Mouse (Mus musculus): ENCODE measurements around the gene Ankrd60.
A peak's percentile ranks its signal among the peaks of the same experiment; 100 is the strongest.

The Ankrd60 gene

DNA sequence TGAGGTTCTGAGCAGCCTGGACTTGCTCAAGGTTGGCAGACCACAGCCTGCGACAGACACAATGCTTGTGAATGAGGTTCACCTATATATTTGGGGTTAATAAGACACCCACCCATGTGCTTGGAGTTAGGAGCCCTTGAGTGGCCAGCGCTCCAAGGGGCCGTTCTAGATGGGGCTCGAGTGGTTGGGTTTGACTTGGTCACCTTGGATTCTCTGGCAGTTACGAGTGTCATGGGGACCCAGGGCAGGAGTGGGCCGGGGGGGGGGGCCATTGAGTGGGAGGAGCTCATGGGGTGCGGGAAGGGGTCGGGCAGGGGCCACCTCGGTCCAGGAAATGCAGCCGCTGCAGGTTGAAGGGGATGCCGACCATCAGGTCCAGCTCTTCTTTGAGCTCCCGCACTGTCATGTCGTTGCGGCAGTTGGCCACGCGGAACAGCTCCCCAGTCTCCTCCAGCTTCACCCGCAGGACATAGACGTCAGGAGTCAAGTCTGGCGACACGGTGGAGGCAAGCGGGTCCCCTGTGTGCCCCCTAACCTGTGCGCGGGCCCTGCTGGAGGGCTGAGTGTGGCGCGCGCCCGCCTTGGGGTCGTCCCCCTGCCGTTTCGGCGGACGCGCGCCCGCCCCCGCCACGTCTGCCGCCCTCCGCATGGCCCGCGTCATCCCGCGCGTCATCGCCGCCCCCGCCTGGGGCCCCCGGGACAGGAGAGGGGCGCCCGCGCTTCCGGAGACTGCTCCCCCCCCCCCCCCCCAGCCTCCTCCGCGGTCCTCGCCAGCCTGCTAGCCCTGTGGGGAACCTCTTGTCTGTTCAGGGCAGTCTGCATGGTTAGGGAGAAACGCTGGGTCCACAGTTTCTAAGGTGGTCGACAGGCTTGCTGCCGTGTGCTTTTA lies at the start of gene Ankrd60:
TSS of gene Ankrd60 (minus strand) at position 697 of the 889 bp plus-strand sequence.
- DNase-seq, result no peak

DNA sequence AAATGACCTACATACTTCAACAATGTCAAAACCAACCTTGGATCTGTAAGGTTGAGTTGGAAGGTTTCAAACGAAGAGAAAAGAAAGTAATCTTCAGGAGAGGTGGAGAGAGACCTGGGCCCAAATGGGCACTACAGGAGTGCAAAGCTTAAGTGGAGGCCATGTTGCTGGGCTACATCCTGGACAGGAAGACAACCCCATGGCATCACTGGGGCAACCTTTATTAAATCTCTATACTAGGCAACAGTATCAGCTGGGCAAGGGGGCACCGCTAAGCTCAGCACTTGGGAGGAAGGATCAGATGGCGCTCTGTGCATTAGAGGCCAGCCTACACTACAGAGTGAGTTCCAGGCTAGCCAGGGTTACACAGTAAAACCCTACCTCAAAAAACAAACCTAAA lies 47.6 kb upstream of the Ankrd60 start:
- no peak for DNase-seq

DNA sequence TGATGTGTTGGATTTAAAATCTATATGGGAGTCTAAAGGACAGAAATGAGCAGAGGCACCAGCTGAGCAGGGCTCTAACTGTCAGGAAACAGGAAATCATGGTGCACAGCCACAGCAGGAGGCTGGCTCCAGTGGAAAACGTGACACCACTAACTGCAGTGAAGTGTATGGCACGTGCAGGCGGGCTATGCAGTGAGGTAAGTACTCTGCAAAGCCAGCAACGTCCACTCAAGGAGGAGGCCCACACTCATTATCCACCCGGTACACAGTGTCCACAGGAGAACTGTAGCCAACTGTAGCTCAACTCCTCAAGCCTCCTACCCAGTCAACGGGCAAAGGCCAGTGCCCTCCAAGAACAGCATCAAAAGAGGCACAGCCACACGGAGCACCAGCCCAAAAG lies 46.5 kb upstream of the Ankrd60 start:
- DNase-seq, result no peak

DNA sequence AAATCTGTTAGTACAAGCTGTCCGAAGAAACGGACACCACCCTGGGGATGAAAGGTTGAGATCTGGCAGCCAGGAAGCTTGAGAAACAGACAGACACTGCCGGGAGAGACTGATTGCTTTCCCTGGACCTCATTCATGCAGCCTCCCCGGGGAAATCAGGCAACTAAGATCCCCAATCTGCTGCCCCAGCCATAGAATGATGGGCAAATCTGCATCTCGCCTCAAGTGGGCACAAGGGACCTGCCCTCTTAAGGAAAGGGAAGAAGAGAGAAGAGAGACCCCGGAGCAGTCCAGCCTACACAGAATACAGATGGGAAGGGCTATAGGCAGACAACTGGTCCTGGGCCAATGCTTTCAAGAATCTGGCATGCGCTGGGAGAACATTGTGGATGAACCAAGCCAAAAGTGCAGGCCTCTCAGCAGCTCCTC lies 44.0 kb upstream of the Ankrd60 start:
- no peak for DNase-seq

DNA sequence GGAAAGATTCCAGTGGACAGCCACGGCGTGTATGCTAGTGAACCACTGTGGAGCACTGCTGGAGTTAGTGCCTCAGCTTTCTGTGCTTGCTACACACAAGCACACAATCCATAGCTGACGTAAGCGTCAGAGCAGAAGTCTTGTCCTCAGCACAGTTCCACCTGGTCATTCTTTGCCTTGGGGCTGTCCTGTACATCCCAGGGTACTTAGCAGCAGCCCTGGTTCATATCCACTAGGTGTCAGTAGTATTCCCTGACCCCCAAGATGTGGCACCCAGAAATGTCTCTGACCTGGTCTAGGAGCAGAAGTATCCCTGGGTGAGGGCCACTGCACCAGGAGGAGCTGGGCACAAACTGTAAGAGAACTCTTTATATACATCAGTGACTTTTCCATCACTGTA lies 42.5 kb upstream of the Ankrd60 start:
- DNase-seq, result no peak

DNA sequence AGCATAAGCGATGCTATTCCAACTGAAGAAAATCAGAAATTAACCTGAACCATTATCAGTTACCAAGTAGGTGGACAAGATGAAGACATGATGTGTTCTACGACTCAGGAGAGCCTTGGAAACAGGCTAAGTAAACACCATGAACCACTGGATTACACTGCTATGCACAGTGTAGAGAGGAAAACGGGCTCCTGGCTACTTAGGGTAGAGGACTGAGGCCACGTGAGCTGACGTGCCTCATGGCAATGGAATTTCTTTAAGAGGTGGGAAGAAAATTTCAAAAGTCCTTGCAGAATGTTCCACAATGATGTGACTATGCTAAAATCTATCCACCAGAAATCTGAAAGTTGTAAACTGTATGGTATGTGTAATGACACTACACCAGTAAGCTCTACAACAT lies 41.0 kb upstream of the Ankrd60 start:
- peak in 1 of 2 experiments; percentile 13 for DNase-seq

DNA sequence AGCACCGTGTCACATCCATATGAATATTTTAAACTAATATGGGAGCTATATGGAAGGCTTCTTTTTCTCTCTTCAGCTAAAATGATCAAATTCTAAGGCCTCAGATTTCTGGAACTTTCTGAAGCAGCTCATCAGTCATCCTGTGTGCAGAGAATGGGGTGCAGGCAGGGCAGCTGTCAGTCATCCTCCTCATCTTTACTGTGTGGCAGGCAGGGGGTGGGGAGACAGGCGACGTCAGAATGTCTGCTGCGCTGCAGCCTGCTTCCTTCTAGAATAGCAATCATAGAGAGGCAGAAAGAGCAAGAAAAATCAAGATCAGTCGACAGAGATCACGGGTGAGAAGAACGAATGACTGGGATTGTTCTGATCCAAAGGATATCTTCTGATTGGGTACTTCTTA lies 38.0 kb upstream of the Ankrd60 start:
- no peak for DNase-seq

DNA sequence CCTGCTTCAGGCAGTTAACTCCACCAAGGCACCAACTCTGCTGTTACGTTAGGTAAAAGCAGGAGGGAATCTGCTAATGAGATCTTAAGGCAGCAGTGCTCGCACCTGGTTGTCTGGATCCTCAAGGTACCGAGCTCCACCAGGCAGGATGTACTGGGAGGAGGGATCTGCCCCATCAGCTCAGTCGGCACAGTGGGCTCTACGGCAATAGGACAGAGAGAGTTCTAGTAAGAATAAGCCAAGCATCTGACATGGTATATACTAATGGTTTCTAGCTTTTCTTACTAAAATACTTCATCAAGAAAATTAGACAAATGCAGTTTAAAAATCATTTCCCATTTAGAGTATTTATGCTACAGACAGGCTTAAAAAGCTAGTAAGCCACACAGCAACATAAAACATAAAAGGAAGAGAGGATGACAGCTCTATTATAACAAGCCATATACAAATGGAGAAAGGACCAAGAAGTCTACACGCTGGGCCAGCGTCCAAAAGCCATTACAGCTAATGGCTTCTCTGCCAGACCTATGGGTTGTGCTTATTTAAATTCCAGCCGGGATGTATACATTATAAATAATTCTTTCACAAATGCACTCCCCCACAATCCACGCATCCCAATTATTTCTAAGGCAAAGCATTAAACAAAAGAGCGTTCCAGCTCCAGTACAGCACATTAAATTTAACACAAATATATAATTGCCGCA lies 37.4 kb upstream of the Ankrd60 start:
- no peak for DNase-seq

DNA sequence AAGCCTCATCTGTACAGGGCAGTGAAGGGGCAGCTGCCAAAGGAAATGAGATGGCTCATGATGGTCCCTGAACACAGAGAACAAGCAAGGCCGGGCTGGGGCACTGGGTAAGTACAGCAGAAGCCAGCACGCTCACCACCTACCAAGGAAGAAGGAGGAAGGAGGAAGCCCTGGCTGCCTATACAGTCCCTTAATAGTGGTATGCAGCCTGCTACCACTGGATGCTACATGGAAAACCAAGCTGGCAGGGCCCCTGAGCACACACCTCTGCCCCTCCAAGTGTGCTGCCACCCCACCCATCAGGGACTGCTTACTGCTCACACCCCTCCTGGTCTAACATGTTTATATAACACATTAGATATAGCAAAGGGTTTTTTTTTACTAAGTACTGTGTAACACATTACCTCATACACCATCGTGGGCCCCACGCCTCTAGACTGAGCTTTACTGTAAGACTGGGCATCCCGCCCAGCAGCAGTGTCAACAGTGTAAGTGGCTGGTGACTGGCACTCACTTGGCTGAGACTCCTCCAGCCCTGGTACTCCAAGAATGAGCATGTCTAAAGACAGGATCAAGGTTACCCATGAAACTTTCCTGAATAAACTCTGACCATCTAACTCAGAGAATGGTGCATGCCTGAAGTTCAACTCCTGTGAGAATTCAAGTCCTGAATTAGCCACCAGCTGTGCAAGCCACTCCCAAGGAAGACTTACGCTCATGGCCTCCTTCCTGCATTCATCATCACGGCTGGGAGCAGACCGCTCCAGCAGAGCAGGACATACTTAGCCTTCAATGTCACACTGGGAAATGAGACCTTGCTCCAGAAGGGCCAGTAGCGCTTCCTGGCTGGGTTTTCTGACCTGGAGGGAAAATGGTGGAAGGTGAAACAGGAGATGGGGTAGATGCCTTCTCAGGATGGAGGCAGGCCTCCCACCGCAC lies 30.1 kb upstream of the Ankrd60 start:
- peak; percentile 89 to 92 for DNase-seq

DNA sequence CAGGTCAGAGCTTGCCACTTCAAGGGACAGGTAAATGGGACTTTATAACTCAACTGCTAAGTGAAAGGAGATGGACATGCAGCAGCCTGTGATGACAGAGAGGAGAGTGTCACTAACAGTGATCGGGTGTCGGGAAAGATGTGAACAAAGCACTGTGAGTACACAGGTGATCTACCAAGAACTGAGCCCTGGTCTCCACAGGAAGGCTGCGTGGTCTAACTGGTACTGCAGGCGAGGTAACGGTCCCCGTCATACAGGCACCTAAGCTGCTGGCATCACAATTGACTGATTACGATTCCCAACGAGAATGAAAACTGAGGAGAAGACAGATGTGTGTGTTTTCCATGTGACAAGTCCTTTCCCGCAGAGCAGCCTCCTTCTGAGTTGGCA lies 28.2 kb upstream of the Ankrd60 start:
- no peak for DNase-seq

DNA sequence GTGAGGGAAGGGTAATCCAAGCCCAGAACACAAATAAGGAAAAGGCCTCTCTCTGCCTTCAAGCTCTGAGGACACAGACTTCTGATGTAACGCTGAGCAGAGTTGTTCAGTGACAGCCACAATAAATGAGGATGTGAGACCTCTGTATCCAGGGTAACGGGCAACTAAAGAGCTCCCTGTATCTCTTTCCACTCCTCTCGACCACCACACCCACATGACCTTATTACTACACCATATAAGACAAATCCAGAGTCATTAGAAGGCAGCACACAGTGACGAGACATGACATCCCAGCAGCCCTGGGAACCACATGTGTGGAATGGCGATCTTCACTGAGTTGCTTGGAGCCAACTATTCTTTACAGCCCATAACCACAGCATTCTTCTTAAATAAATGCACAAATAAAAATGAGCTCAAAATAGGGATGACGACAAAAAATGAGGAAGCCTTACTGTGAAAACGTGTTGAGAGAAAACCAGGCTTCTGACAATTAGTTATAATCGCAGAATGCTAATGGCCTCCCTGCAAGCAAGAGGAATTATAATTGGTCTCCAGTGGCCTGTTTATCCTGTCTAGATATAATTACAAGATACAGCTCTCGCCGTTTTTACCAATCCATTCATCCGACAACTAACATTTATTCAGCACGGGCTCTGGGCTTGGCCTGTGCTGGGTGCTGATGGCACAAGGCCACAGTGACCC lies 27.7 kb upstream of the Ankrd60 start:
- no peak for DNase-seq

DNA sequence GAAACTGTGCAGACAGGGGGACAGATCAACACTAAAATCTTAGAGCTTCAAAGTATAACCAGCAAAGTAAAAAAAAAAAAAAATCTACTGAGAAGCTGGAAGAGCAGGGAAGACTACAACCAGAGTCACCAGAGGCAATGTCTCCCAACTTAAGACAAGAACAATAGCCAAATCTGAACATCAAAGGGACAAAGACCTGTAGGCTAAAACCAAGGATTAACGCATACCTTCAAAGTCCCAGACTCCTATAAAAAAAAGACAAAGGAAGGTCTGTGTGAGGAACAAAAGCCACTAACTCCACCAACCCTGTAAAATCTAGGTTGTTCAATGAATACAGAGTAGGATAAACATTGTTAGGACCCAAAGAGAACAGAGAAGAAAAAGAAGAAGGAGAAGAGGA lies 23.7 kb upstream of the Ankrd60 start:
- no peak for DNase-seq

DNA sequence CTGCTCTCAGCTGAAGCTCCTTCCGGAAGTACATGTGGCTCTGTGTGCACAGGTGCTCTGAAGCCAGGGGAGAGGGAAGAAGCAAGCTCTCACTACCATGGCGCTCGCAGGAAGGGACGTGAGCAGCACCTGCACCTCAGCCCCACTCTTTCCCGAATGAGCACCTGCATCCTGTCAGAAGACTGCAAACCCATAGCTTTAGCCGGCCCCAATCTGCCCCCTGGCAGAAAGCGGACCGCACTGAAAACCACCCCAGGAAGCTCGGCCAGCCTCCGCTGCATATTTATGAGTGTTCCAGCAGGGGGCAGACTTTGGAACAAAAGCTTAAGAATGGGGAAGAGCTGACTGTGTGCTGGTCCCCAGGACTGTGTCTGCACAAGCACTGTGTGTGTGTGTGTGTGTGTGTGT lies 17.2 kb upstream of the Ankrd60 start:
- no peak for DNase-seq

DNA sequence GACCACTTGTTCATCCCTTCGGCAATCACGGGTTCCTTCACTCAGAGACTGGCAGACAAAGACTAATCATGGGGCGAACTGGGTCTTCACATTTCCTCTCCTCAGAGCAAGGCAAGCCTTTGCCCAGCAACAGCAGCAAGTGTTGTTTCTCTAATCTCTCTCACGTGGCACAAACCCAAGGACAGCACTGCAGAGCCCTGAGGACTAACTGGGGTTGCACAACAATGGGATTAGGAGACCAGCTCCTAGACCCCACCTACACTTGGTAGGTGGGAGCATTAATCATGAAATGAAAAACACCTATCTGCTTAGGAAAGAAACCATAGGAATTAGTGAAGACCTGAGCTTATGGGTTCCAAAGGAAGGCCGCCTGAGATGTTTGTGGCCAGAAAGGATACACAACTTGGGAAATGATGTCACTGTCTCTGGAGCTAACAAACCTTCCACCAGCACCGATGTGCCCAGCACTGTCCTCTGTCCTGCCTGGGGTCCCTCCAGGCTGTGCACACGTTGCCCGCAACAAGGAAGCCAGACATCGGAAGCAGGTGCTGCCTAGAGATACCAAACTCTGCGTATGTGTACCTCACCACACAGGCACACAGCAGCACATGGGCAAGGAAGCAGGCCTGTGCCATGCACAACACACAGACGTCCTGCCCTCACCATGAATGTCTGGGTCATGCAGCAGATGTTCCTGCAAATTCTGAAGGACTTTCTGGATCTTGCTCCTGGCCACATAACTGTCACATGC lies 16.3 kb upstream of the Ankrd60 start:
- no peak for DNase-seq

DNA sequence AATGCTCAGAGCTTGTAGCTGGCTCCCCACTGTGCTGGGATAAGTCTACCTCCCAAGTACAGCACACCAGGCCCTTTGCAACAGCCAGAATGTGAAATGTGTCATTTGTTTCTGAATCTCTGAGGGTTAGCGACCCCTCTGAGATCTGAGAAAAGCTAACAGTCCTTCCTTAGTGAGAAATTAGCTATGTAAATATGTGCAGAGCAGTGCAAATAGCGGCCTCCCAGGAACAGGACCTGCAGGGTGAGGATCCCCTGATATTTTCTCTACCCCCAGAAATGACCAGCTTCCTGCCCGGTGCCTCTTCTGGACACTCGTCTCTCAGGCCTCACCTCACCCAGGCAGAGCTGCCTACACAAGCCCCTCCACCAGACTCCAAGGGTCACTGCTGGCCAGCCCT lies 15.7 kb upstream of the Ankrd60 start:
- DNase-seq, result no peak

DNA sequence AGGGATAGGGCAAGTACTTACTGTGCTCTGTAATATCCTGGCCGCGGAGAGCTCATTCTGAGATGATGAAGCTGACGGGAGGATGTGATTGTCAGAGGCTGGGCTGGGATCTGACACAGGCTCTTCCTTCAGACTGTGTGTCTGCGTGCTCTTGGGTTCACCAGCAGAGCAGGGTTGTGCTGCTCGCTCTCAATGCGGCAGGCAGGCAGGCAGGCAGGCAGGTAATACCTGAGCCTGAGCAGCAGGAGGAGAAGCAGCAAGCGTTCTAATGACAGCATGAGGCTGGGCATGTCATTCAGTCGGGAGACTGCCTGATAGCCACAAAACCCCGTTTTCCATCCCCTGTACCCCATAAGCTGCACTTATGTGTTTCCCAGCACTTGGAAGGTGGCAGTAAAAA lies 14.6 kb upstream of the Ankrd60 start:
- DNase-seq, result no peak

DNA sequence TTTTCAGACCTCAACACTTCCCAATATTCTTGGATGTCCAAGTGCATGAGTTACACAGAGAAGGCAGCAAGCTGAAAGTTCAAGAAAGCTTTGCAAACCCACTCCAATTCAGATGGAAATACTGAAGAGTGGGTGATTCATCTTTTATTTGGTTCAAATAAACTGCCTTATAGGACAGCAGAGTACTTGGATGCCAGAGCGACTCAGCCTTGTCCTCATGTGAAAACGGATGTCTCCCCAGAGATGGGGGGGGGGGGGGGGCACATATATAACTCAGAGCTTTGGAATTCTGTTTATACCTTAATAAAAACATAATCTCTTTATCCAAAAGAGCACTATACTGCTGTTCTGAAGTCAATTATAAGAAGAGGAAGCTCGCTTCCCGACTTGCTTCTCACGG lies 9.2 kb upstream of the Ankrd60 start:
- no peak for DNase-seq

DNA sequence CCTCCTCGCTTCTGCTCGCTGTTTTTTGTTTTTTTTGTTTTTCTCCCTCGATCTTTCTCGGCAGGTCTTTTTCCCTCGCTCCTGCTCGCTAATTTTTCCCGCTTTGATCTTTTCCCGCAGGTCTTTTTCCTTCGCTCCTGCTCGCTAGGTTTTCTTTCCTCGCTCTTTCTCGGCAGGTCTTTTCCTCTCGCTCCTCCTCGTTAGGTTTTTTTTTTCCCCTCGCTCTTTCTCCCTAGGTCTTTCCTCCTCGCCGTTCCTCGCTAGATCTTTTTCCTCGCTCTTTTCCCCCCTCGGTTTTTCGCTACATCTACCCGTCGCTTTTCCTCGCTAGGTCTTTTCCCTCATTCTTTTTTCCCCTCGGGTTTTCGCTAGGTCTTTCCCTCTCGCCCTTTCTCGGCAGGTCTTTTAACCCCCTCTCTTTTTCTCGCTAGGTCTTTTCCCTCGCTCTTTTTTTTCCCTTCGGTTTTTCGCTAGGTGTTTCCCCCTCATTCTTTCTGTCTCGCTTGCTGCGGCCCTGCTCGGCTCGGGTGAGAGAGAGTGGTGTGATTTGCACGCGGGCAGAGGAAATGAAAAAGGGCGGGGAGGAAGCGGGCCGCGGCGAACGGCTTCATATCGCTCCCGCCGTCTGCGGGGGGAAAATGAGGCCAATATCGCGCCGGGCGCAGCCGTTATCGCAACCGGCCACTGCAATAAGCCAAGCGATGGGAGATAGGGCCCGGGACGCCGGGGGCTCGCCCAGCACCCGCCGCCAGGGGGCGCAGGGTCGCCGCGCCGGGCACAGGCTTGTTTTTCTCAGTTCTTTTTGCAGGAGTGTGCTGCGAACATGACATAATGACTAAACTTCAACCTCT lies 8.2 kb upstream of the Ankrd60 start:
- peak; percentile 54 to 66 for DNase-seq

DNA sequence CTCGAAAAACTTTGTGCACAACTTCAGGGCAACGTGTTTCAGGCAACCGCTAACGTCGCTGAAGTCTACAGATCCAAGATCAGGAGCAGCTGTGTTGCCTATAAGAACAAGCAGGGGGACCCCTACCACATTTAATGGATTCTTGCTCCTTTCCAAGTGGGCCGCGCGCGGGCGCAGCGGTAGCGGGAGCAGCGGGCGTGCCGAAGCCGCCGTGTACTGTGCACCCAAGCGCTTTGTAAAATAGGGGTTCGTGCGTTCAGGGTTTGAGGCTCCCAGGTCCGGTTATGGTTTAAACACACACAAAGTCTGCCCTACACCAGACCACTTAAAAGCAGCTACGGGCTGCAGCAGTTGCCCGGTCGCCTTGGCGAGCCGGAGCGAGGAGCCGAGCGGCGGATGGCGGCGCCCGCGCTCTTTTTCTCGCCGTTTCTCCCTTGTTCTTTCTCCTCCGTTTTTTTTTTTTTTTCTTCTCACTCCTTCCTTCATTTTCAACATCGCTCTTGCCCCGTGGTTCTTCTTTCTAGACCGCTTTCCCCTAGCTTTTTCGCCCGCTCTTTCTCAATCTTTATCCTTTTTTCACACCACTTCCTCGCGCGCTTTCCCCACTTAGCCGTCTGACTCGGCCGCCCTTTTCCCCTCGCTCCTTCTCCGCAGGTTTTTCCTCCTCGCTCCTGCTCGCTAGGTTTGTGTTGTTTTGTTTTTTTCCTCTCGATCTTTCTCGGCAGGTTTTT lies 7.4 kb upstream of the Ankrd60 start:
- no peak for DNase-seq

DNA sequence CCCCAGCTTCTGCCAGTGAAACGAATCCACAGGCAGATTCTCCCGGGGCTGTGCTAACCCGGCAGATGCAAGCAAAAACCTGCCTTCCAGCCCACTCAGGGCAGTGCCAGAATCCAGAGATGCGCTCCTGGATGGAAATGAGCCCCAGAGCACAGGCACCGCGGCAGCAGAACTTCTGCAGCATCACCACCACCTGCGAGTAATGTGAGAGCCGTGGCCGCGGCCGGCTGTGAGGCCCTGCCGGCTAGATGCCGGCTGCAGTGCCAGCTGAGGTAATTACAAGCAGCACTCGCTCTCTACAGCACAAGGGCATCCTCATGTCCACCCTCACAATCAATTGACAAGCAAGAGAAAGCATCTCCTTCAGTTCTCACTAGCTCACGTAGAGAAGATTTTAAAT lies 6.2 kb upstream of the Ankrd60 start:
- DNase-seq, result no peak
